Mouse (Mus musculus): ENCODE measurements at regions not wholly inside any gene's neighbourhood (a gene's known extent, or its start where the extent isn't known, plus 50 kb on each side); places are given as distances from the start of the nearest gene placed in this dataset.

- TF ChIP-seq CTCF (IDR thresholded peaks at IDR 0.05; ENCODE audit: borderline replicate concordance, insufficient read depth, low read depth, low read length) (no peak), POLR2A (IDR thresholded peaks at IDR 0.05; ENCODE audit: borderline replicate concordance, insufficient read depth, low read length) (no peak)
These were observed 222.7 kb upstream of the Adamts9 start for GRCm38 (mm10) chr6:93165942-93166341.

Measured in cerebellum, adult 2 months (tissue).